Mouse (Mus musculus) cerebellum, adult 2 months (tissue): ENCODE data around the gene Cacna1s.

Experiments
- CTCF ChIP-seq: fragments of 200-500 bp; IDR thresholded peaks from 2 replicates; pipeline ENCODE4 v1.5.1; 2011; ENCODE audit warnings: low read depth, mild to moderate bottlenecking, control low read depth, low read length, moderate library complexity, borderline replicate concordance; ENCODE audit not compliant: insufficient read depth
- POLR2A ChIP-seq: fragments of 200-500 bp; IDR thresholded peaks from 2 replicates; pipeline ENCODE4 v1.6.1; 2011; ENCODE audit warnings: low read length, control low read depth, borderline replicate concordance; ENCODE audit not compliant: insufficient read depth

GRCm38 (mm10) chr1:136007211-136008158 lies 45.1 kb upstream of the Cacna1s start, which contains the start of gene Tmem9:
- TF ChIP-seq CTCF (no peak), POLR2A (no peak)
